Mouse (Mus musculus): Measurements from ENCODE around the gene Mbnl2. TPM values are rescaled to one million over a fixed set of nuclear protein-coding genes. Genes with fewer than 3 reads are reported as not detected.

Mbnl2 gene
- total and polyA plus RNA-seq, 3 experiments: 5.6 to 8.6 TPM; not detected in 1

GRCm38 (mm10) chr14:120401158-120401557 lies 125.7 kb downstream of the Mbnl2 start:
- Histone ChIP-seq H3K4me3 (ENCODE audit: control insufficient read depth in 1 of 2, insufficient read depth in 1 of 2, low read depth in 2 of 2, low read length in 2 of 2) (no peak overlapping the region), H3K4me1 (ENCODE audit: control insufficient read depth in 1 of 2, insufficient read depth in 2 of 2, low read length in 2 of 2) (no peaks in the 10 kb centered on the region), H3K36me3 (ENCODE audit: control insufficient read depth in 1 of 2, insufficient read depth in 2 of 2, low read length in 2 of 2) (no peaks in the 10 kb centered on the region; a peak in 1 of 4 replicates), H3K27me3 (ENCODE audit: control insufficient read depth in 1 of 2, insufficient read depth in 2 of 2, low read length in 2 of 2) (no peaks in the 10 kb centered on the region), H3K79me2 (ENCODE audit: control insufficient read depth, insufficient read depth, low read length, poor library complexity) (no peaks in the 10 kb centered on the region), H3K9ac (ENCODE audit: control insufficient read depth, low read depth, low read length, poor library complexity, severe bottlenecking) (no peak overlapping the region), H3K27ac (ENCODE audit: control insufficient read depth, low read depth, low read length) (no peak overlapping the region), H3K9me3 (replicated peaks; ENCODE audit: insufficient read depth, low read length) (no peaks in the 10 kb centered on the region)
- TF ChIP-seq NELFE (IDR thresholded peaks at IDR 0.05; ENCODE audit: low read depth, low read length) (no peak), GABPA (IDR thresholded peaks at IDR 0.05; ENCODE audit: low read depth, low read length) (no peak), POLR2AphosphoS5 (IDR thresholded peaks at IDR 0.05; ENCODE audit: borderline replicate concordance, low read depth, low read length) (no peak), RAD21 (IDR thresholded peaks at IDR 0.05; ENCODE audit: low read depth, low read length) (no peak)
- no peak for DNase-seq (ENCODE audit: low read depth, low spot score)

GRCm38 (mm10) chr14:120402715-120403114 lies 127.2 kb downstream of the Mbnl2 start:
- Histone ChIP-seq H3K4me3 (ENCODE audit: control insufficient read depth in 1 of 2, insufficient read depth in 1 of 2, low read depth in 2 of 2, low read length in 2 of 2) (no peak overlapping the region), H3K9ac (ENCODE audit: control insufficient read depth, low read depth, low read length, poor library complexity, severe bottlenecking) (no peak overlapping the region), H3K4me1 (ENCODE audit: control insufficient read depth in 1 of 2, insufficient read depth in 2 of 2, low read length in 2 of 2) (peaks cover 0 to 3% of the 10 kb centered on the region in 2 experiments; a peak in 2 of 4 replicates), H3K36me3 (ENCODE audit: control insufficient read depth in 1 of 2, insufficient read depth in 2 of 2, low read length in 2 of 2) (peaks cover 0 to 2% of the 10 kb centered on the region in 2 experiments; a peak in 2 of 4 replicates), H3K9me3 (replicated peaks; ENCODE audit: insufficient read depth, low read length) (no peaks in the 10 kb centered on the region), H3K79me2 (ENCODE audit: control insufficient read depth, insufficient read depth, low read length, poor library complexity) (no peaks in the 10 kb centered on the region), H3K27ac (ENCODE audit: control insufficient read depth, low read depth, low read length) (no peak overlapping the region), H3K27me3 (ENCODE audit: control insufficient read depth in 1 of 2, insufficient read depth in 2 of 2, low read length in 2 of 2) (no peaks in the 10 kb centered on the region)
- TF ChIP-seq RAD21 (IDR thresholded peaks at IDR 0.05; ENCODE audit: low read depth, low read length): no peak
- no peak for TF ChIP-seq POLR2A (IDR thresholded peaks at IDR 0.05; ENCODE audit: control insufficient read depth in 1 of 2, insufficient read depth in 1 of 2, low read depth in 1 of 2, low read length in 2 of 2, poor library complexity in 1 of 2)
- TF ChIP-seq SIN3A (IDR thresholded peaks at IDR 0.05; ENCODE audit: low read length): no peak
- TF ChIP-seq ZC3H11A (IDR thresholded peaks at IDR 0.05; ENCODE audit: low read depth, low read length): no peak
- no peak for TF ChIP-seq TCF12 (IDR thresholded peaks at IDR 0.05; ENCODE audit: low read depth, low read length)
- no peak for TF ChIP-seq POLR2AphosphoS2 (IDR thresholded peaks at IDR 0.05; ENCODE audit: low read length)
- TF ChIP-seq ZMIZ1 (IDR thresholded peaks at IDR 0.05; ENCODE audit: low read depth, low read length): no peak
- no peak for TF ChIP-seq GABPA (IDR thresholded peaks at IDR 0.05; ENCODE audit: low read depth, low read length)
- DNase-seq (ENCODE audit: low read depth, low spot score): no peak

GRCm38 (mm10) chr14:120404364-120404763 lies 128.9 kb downstream of the Mbnl2 start:
- H3K9ac ChIP-seq (ENCODE audit: control insufficient read depth, low read depth, low read length, poor library complexity, severe bottlenecking): no peak overlapping the region
- TF ChIP-seq GATA1 (IDR thresholded peaks at IDR 0.05; ENCODE audit: low read depth, low read length) (no peak), MAFK (IDR thresholded peaks at IDR 0.05; ENCODE audit: borderline replicate concordance, low read depth, low read length) (no peak), E2F4 (IDR thresholded peaks at IDR 0.05; ENCODE audit: borderline replicate concordance, low read depth, low read length) (no peak), POLR2AphosphoS5 (IDR thresholded peaks at IDR 0.05; ENCODE audit: borderline replicate concordance, low read depth, low read length) (no peak), CHD1 (IDR thresholded peaks at IDR 0.05; ENCODE audit: low read depth, low read length) (no peak), CHD2 (IDR thresholded peaks at IDR 0.05; ENCODE audit: low read length) (no peak), CTCF (IDR thresholded peaks at IDR 0.05 in 2 of 3, conservative IDR thresholded peaks at IDR 0.05 in 1 of 3; ENCODE audit: control insufficient read depth in 1 of 3, insufficient read depth in 1 of 3, low read depth in 2 of 3, low read length in 3 of 3, poor library complexity in 1 of 3, severe bottlenecking in 1 of 3) (no peak), UBTF (IDR thresholded peaks at IDR 0.05; ENCODE audit: borderline replicate concordance, insufficient read depth, low read depth, low read length) (no peak), TCF12 (IDR thresholded peaks at IDR 0.05; ENCODE audit: low read depth, low read length) (no peak), MAZ (IDR thresholded peaks at IDR 0.05; ENCODE audit: low read depth, low read length) (no peak), ELF1 (IDR thresholded peaks at IDR 0.05; ENCODE audit: low read depth, low read length) (no peak), POLR2AphosphoS2 (IDR thresholded peaks at IDR 0.05; ENCODE audit: low read length) (no peak), EP300 (IDR thresholded peaks at IDR 0.05; ENCODE audit: low read depth in 1 of 2, low read length in 2 of 2) (no peak), USF1 (IDR thresholded peaks at IDR 0.05; ENCODE audit: low read depth, low read length) (no peak), POLR2A (IDR thresholded peaks at IDR 0.05; ENCODE audit: control insufficient read depth in 1 of 2, insufficient read depth in 1 of 2, low read depth in 1 of 2, low read length in 2 of 2, poor library complexity in 1 of 2) (no peak), TAL1 (IDR thresholded peaks at IDR 0.05; ENCODE audit: low read length) (no peak), SMC3 (IDR thresholded peaks at IDR 0.05; ENCODE audit: low read depth, low read length) (no peak), ZNF384 (IDR thresholded peaks at IDR 0.05; ENCODE audit: low read depth, low read length) (no peak)
- H3K4me1 ChIP-seq (ENCODE audit: control insufficient read depth in 1 of 2, insufficient read depth in 2 of 2, low read length in 2 of 2): peaks cover 0 to 3% of the 10 kb centered on the region in 2 experiments; a peak in 2 of 4 replicates
- no peaks in the 10 kb centered on the region for H3K79me2 ChIP-seq (ENCODE audit: control insufficient read depth, insufficient read depth, low read length, poor library complexity)
- no peaks in the 10 kb centered on the region for H3K27me3 ChIP-seq (ENCODE audit: control insufficient read depth in 1 of 2, insufficient read depth in 2 of 2, low read length in 2 of 2)
- H3K4me3 ChIP-seq (ENCODE audit: control insufficient read depth in 1 of 2, insufficient read depth in 1 of 2, low read depth in 2 of 2, low read length in 2 of 2): no peak overlapping the region
- H3K9me3 ChIP-seq (replicated peaks; ENCODE audit: insufficient read depth, low read length): no peaks in the 10 kb centered on the region
- no peak overlapping the region for H3K27ac ChIP-seq (ENCODE audit: control insufficient read depth, low read depth, low read length)
- no peak for DNase-seq (ENCODE audit: low read depth, low spot score)
- H3K36me3 ChIP-seq (ENCODE audit: control insufficient read depth in 1 of 2, insufficient read depth in 2 of 2, low read length in 2 of 2): peaks cover 0 to 2% of the 10 kb centered on the region in 2 experiments; a peak in 2 of 4 replicates

Data from MEL (cell line).